Mouse (Mus musculus): Measurements from ENCODE around the gene Blm. TPM values are rescaled to one million over a fixed set of nuclear protein-coding genes. Genes with fewer than 3 reads are reported as not detected.

Blm gene
- polyA plus RNA-seq, 1 experiment from 2014 or later: 27.0 TPM

DNA sequence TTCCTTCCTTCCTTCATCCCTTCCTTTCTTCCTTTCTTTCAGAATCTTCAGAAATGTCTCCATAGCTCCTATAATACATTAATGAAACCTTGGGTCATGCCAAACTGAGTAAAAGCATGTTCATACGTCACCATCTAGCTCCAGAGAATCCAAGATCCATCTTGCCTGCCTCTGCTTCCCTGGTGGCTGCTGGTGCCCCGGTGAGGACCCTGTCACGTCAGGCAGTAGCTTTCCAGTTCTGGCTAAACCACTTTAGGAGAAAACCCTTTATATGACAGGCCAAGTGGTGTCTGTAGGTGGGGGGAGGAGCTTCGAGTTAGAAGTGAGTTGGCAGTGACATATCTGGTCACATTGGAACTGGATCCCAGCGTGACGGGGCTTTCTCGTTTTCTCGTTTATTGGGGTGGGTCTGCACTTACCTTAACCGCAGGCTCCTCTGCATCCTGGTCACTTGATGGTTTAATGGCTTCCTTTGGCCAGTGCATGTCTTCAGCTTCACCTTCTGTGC, 129.7 kb downstream of the Blm start, which contains the start of gene Furin:
Gene Furin, minus strand, starts transcription at position 249 of the 508 bp plus-strand sequence.
- Histone ChIP-seq H3K4me2 (replicated peaks) (no peak within 1 kb of the TSS), H3K4me1 (peaks cover 16% of the 10 kb centered on the region), H3K27ac (no peak within 1 kb of the TSS), H3K4me3 (no peak within 1 kb of the TSS), H3K9ac (no peak within 1 kb of the TSS), H3K9me3 (no peaks in the 10 kb centered on the region), H3K27me3 (replicated peaks) (peaks cover 14% of the 10 kb centered on the region), H3K36me3 (no peaks in the 10 kb centered on the region)
- ATAC-seq (ENCODE audit: low FRiP score, low read depth): no peak
- 73% methylated on average over 9 of the region's 9 CpGs for WGBS

Other genes with a start within 250 kb of the Blm start
- 121 and 123 TPM in 2 replicates for gene Prc1, start 240.7 kb downstream of the Blm start, polyA plus RNA-seq (2016; fragmentation: Nextera tagmentation; extraction: Ambion mirVana)
- 10.2 and 12.5 TPM in 2 replicates for gene Rccd1, start 210.7 kb downstream of the Blm start, polyA plus RNA-seq (2016; fragmentation: Nextera tagmentation; extraction: Ambion mirVana)
- 55.8 and 59.9 TPM in 2 replicates for gene Unc45a, start 194.1 kb downstream of the Blm start, polyA plus RNA-seq (2016; fragmentation: Nextera tagmentation; extraction: Ambion mirVana)
- gene Hddc3, start 192.0 kb downstream of the Blm start, polyA plus RNA-seq (2016; fragmentation: Nextera tagmentation; extraction: Ambion mirVana): 20.6 and 21.1 TPM in 2 replicates
- 25.0 and 25.5 TPM in 2 replicates for gene Man2a2, start 163.7 kb downstream of the Blm start, polyA plus RNA-seq (2016; fragmentation: Nextera tagmentation; extraction: Ambion mirVana)
- gene Fes, start 147.2 kb downstream of the Blm start, polyA plus RNA-seq (2016; fragmentation: Nextera tagmentation; extraction: Ambion mirVana): 7.7 and 9.0 TPM in 2 replicates
- gene Furin, start 129.7 kb downstream of the Blm start, polyA plus RNA-seq (2016; fragmentation: Nextera tagmentation; extraction: Ambion mirVana): 6.3 and 6.5 TPM in 2 replicates
- gene Crtc3, start 153.8 kb upstream of the Blm start, polyA plus RNA-seq (2016; fragmentation: Nextera tagmentation; extraction: Ambion mirVana): 14.6 and 18.0 TPM in 2 replicates

All from neural tube, embryonic 12.5 days (tissue).